Mouse (Mus musculus): ENCODE measurements around the gene Xaf1.

DNA sequence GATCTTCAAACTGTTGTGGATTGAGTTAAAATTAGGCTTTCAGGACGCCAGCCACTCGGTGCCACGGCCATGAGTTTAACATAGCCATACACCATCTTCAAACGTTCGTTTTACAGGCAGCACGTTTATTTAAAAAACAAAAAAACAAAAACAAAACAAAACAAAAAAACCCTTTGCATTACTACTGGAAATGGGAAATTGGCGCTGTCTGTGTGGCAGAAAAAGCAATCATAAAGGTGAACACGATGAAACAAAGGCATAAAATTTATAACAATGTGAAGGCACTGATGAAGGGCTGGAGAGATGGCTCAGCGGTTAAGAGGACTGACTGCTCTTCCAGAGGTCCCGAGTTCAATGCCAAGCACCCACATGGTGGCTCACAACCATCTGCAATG is 60.9 kb downstream of the Xaf1 start, which contains the start of gene Tekt1:
- TF ChIP-seq CTCF (IDR thresholded peaks at IDR 0.05; ENCODE audit: low read depth, low read length) (no peak), POLR2A (IDR thresholded peaks at IDR 0.05; ENCODE audit: borderline replicate concordance, low read depth, low read length) (no peak)

Measured in bone marrow macrophage, adult 2 months (primary cell).